Mouse (Mus musculus) adrenal gland, postnatal 36 days (tissue): ENCODE data around the gene Med31. TPM values are rescaled to one million over a fixed set of nuclear protein-coding genes. Genes with fewer than 3 reads are reported as not detected.

Experiments
- DNase-seq, 2 experiments: peaks; one replicate each; pipeline ENCODE4 v3.0.0; 2021; ENCODE audit warnings: mixed read lengths in 1 of 2
- long read RNA-seq, 2 experiments: library from polyadenylated mRNA; stranded (forward); transcript quantifications; one replicate each; pipeline ENCODE4 v2.0.0; 2021; ENCODE audit warnings: borderline sequencing depth in 2 of 2
- total RNA-seq, 2 experiments: library from RNA; stranded (reverse); gene quantifications; 2 replicates each; pipeline ENCODE4 v1.2.3; 2021

Gene Med31
- total RNA-seq: 10 to 100 TPM; 13.0 to 13.5 TPM
- long read RNA-seq, experiment 1, transcript Med31-201 (4 exons, 1,161 nt): major isoform, 29 of 33 reads
- long read RNA-seq, experiment 1, partial matches to known transcripts: 2 of 33 reads
- long read RNA-seq, experiment 1, other reads (novel, unspliced or antisense): 0 of 33 reads
- long read RNA-seq, experiment 2, transcript Med31-201 (4 exons, 1,161 nt): major isoform, 11 of 11 reads
- long read RNA-seq, experiment 2, partial matches to known transcripts: 0 of 11 reads
- long read RNA-seq, experiment 2, other reads (novel, unspliced or antisense): 0 of 11 reads

DNA sequence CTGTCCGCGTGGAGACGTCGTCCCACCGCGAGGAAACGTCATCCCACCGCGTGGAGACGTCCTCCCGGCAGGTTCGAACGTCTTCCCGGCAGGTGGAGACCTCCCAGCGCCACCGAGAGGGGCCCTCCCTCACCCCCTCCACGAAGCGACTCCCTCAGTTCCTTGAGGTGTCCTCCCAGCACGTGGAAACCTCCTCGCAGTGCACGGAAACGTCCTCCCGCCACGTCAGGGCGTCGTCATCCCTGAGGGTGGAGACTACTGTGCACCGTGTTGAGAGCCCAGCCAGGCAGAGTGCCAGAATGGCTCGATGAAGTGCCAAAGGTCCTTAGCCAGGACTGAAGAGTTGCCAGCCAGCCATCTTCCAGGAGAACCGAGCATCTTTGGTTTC lies at the start of gene Med31:
TSS of gene Med31 (minus strand) at position 183 of the 388 bp plus-strand sequence.
- DNase-seq: peak; percentile 88

DNA sequence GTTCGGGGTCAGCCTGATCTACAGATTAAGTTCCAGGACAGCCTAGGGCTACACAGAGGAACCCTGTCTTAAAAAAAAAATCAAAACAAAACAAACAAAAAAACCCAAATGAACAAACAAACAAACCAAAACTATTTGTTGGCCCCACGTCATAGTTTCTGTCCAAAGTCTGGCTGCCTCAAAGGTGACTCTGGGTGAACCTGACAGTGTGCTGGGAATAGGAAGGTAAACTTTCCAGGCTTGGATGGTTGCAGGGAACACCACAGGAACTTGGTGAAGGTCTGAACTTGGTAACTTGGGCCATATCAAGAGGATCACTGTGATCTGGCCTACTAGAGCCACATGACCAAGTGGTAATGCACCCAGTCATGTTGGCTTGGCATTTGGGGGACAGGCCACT lies 41.0 kb upstream of the Med31 start:
- DNase-seq: no peak

- DNase-seq: no peak
Measured at GRCm38 (mm10) chr11:72255629-72256028, 40.2 kb upstream of the Med31 start.

DNA sequence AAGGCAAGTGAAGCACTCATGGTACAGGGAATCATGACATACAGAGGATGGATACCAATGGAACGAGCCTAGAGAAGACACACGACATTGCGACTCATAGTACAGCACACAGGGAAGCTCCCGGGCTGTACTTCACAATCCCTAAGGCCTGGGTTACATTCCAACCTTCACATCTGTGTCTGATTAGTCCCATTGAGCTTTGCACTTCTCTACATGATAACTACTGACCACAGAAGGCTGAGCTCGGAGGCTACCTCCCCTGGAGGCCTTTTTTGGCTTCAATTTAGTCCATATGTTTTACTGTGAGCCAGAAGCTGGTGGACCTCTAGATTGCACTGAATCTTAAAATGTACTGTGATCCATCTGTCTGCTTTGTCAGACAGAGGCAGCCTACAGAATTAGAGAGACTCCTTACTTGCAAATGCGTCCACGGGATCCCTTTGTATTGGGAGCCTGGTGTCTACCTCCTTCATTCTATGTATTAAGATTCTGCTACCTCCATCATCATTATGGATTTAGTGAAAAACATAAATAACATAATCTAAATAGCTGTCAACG lies 29.9 kb upstream of the Med31 start:
- no peak for DNase-seq

GRCm38 (mm10) chr11:72240062-72240860 lies 24.9 kb upstream of the Med31 start:
- DNase-seq: no peak

GRCm38 (mm10) chr11:72234013-72234412 lies 18.6 kb upstream of the Med31 start:
- DNase-seq: peak in 1 of 2 experiments; percentile 10

GRCm38 (mm10) chr11:72232991-72233390 lies 17.6 kb upstream of the Med31 start:
- no peak for DNase-seq

DNA sequence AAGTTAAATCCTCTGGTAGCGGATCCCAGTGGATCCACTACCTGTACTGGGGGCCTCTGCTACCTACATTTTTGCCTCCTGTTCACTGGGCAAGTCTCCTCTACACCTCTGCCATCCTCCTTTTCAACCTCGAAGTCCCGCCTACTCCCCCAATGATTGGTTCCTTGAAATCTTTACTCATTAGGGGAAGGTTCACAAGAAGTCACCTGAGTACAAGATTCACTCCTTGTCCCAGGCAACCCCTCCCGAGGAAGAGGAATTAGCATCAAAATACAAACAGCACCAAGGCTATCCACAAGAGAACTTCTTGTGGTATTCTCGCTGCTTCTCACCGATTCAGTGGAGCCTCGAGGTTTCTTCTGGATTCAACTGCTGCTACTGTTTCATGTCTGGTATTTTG lies 16.7 kb upstream of the Med31 start:
- no peak for DNase-seq

GRCm38 (mm10) chr11:72228513-72228912 lies 13.1 kb upstream of the Med31 start:
- DNase-seq: no peak

DNA sequence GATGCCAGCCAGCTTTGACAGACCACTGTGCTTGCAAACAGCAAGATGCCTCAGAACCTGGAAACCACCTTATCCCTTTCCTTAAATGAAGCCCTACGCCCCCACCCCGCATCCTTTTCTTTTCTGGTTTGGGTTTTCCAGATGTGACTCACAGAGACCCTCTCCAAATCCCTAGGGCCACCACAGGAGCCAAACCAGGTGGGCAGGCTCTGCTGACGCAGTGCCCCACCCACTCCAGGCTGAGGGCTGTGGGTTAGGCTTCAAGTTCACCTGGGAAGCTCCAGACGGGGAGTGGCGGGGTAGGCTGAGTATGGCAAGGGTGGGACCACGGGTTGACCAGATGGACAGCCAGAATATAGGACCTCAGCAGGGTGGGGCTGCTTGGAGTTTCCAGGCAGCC lies 11.5 kb upstream of the Med31 start:
- no peak for DNase-seq

DNA sequence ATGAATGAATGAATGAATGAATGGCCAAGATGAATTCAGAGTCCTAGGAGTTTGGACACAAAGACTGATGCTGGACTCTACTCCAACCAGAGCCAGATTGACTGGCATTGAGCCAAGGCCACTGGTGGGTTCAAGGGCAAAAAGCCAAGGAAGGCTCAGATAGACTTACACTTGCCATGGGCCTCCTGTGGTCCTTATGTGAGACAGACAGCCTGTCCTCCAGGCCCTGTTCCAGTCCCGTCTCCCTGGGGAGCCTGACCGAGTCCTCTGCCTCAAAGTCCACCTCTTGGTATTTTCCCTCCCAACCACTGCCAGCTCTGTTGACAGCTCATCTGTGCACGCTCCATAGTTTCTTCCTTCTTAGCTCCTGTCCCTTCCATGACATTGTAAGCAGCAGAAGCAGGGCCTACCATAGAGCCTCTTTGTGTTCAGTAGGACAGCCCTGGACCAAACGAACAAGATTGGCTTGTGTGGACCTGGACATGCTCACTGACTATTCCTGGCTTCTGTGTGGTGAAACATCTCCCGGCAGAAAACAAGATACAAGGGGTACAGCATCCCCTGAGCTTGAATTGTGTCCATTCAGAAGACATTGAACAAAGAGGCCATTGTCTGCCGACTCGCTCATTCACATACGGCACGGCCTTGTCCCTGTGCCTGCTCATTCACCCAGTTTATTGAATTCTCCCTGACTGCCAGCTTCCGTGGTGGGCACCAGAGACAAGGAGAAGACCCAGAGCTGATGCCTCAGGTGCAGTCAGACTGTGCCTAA lies 10.8 kb upstream of the Med31 start:
- no peak for DNase-seq

- DNase-seq: peak; percentile 75 to 77
Measured at GRCm38 (mm10) chr11:72224865-72225264, 9.5 kb upstream of the Med31 start.

GRCm38 (mm10) chr11:72223414-72223813 lies 8.0 kb upstream of the Med31 start:
- no peak for DNase-seq

- DNase-seq: peak; percentile 71 to 84
Measured at GRCm38 (mm10) chr11:72221278-72221677, 5.9 kb upstream of the Med31 start.

DNA sequence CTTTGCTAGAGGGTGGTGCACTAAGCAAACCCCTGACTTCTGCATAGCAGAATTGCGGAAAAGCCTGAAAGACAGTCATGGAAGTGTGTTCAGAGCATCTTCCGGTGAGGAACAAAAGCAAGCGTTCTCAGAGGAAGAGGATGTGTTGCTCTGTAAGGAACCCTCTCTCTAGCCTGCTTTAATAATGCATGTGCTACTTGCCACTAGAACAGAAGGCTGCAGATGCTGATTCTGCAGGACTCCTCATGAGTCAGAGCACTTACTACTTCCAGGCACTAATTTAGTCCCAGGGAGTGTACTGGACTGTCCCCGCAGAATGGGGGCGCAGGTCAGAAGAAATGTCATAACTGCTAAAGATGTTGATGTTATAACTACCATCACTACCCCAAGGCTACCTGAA lies 1.7 kb upstream of the Med31 start:
- no peak for DNase-seq

- peak; percentile 96 to 97 for DNase-seq
Measured at GRCm38 (mm10) chr11:72214591-72215409, 592 bp downstream of the Med31 start.

- DNase-seq: no peak
Measured at GRCm38 (mm10) chr11:72207834-72208377, 7.5 kb downstream of the Med31 start.

- peak; percentile 92 to 94 for DNase-seq
Measured at GRCm38 (mm10) chr11:72207204-72207833, 8.1 kb downstream of the Med31 start, which contains the start of the genes 4933427D14Rik and Txndc17. 4933427D14Rik (minus strand) TSS chr11:72207459. Txndc17 (plus strand) TSS chr11:72207547.

DNA sequence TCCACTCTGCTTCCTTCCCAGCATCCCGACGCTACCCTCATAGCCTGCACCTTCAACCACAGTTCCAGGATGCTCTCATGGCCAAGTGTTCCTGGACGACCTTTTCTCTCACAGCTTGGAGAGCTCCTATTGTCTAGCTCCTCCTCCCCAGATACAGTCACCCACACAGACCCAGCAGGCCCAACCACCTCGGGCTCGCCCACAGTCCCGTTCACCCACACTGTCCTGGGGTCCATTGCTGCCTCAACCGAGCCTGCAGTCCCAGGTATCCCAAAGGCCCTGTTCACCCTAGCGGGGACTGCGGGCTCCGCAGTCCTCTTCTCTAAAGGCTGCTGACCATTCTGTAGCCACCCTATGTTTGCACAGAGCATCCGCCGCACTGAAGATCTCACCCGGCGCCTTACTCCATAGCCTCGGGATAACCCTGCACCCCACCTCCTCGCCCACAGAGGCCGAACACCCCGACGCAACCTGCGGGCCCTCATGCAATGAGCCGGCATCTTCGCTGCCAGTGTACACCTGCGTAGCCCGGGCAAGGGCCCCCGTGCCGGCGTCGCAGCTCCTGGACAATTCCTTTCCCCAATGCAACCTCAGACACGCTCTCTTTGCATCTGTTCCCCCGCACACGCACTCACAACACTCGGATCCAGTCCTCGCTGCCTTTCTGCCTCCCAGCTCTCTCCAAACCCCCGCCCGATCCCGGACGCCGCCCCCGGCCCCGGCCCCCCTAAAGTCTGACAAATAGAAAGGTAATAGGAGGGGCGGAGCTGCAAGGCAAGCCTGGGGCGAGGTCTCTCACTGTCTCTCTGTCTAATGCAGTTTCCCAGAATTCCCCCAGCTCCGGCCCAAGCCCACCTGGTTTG lies 8.8 kb downstream of the Med31 start, which contains the start of gene Gm43951:
TSS of gene Gm43951 (minus strand) at position 500 of the 863 bp plus-strand sequence.
- peak; percentile 19 to 48 for DNase-seq
